Mouse (Mus musculus) adrenal gland, adult (tissue): ENCODE measurements around the gene Lsm3.

Experiments
- DNase-seq, 2 experiments: peaks; one replicate each; pipeline ENCODE4 v3.0.0; 2022 to 2023; ENCODE audit warnings: low spot score in 1 of 2; ENCODE audit not compliant: inconsistent age in 2 of 2

Gene Lsm3

DNA sequence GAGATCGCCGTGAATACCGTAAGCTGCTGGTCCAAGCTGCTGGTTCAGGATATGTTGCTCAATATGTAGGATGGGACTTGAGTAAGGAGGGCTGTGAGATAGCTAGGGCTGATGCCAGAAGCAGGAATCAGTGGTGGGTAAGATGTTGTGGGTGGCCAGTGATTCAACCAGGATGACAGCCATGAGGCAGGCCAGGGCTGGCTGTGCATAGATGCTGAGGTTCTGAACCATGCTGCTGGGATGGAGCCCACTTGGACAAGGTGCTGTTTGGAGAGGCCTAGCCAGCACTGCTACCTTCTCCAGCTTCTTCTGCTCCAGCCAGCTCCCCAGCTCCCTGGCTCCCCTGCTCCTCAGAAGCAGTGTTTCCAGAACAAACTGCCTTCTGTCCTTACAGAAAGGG is 35.9 kb downstream of the Lsm3 start:
- no peak for DNase-seq

- no peak for DNase-seq
These were observed 37.0 kb downstream of the Lsm3 start for GRCm38 (mm10) chr6:91552693-91553092.

DNA sequence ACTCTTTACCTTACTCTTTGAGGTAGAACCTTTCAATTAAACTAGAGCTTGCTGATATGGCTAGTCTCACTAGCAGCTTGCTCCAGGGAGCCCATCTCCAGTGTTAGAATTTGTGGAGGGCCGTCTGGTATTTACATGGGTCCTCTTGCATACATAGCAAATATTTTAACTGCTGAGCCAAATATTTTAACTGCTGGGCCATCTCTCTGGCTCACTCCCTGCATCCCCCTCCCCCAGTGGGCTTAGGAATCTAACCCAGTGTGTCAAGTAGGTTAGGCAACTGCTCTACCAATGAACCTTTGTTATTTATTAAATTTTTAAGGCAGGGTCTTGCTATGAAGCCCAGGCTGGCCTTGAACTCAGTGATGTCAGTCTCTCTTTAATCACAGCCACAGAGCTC is 42.8 kb downstream of the Lsm3 start:
- DNase-seq: no peak

DNA sequence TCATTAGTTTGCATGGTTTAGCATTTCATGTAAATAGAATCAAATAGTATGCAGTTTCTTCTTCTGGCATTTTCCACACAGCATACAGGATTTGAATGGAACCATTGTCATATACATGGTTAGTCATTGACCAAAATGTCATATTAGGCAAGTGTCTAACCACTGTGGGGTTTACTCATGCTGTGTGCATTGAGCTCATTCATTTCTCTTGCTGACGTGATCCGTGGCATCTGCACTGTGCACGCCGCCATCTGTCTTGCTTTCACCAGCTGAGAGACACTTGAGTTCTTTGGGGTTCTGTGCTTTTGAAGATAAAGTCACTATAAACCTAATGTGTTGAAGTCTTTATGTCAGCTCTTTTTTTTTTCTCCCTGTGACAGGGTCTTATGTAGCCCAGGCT is 43.6 kb downstream of the Lsm3 start:
- DNase-seq: no peak

GRCm38 (mm10) chr6:91560186-91560585 is 44.5 kb downstream of the Lsm3 start:
- no peak for DNase-seq

DNA sequence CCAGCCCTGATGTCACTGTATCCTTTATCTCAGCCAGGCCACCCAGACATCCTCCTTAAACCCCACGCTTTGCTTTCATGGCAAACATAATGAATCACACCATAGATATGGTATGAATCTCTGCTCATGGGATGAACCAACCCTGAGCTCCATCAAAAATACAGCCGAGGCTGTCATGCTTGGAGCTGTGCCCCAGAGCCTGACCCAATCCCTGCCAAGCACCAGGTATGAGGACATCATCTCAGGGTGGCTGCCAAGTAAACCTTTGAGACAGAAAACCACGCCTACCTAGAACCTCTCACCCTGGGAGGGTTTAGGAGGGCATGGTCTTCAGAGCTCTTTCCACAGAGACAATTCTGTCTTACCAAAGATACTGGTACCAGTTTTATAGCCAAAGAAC is 47.3 kb downstream of the Lsm3 start:
- peak; percentile 49 to 61 for DNase-seq

GRCm38 (mm10) chr6:91566407-91566806 is 50.7 kb downstream of the Lsm3 start:
- no peak for DNase-seq
